In the genomic region with DNA sequence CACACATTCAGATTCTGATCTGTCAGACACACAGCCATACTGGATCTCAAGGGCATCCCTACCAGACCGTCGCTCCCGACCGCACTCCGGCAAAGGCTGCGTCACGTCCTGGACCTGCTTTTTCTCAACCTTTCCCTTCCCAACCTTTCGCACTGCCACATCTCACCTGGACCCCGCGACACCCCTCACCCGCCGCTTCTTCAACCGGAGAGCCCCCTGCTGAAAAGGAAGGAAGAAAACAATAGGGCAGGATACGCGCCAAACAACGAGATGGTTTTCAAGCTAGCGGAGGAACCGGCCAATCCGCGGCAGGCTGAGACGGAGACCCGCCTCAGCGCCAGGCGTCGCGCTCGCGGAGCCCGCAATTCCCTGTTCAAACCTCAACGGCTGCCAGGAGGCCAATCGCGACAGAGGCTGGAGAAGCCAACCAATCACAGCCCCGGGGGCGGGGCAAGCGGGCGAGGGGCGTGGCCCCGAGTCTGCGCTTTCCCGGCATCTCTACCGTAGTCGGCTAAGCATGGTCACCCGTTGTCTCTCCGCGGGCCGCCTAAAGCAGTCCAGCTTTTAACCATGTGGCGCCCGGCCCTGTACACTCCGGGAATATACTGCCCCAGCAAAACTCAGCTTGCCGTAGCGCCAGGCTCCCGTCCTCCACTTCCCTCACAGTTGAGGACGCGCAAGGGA, we compare ENCODE assay signal across 8 mouse cellular contexts. TPM values are rescaled to one million over a fixed set of nuclear protein-coding genes. Genes with fewer than 3 reads are reported as not detected.
DNase-seq lines count a peak whose midpoint lies in the region; ATAC-seq and TF ChIP-seq lines count a peak whose summit lies in the region.

Gene Ncapd2, minus strand, starts transcription at position 370 of the 684 bp plus-strand sequence.
Gene Mrpl51, plus strand, starts transcription at position 470 of the 684 bp plus-strand sequence.

- no peak for TF ChIP-seq RAD21 in CH12.LX (IDR thresholded peaks at IDR 0.05; ENCODE audit: low read depth, low read length)

- peaks cover 31 to 52% of the 10 kb centered on the region in 2 experiments for H3K36me3 ChIP-seq in CH12.LX (replicated peaks in 1 of 2; ENCODE audit: control insufficient read depth in 1 of 2, insufficient read depth in 1 of 2, low read length in 1 of 2)
- peaks cover 20% of the 10 kb centered on the region; the same call in 1 of the 2 replicates for H3K36me3 ChIP-seq in forebrain, embryonic 11.5 days (ENCODE audit: control insufficient read depth, insufficient read depth, low read length)
- peaks cover 42% of the 10 kb centered on the region for H3K36me3 ChIP-seq in heart, embryonic 16.5 days (ENCODE audit: control insufficient read depth, insufficient read depth)
- peaks cover 63% of the 10 kb centered on the region for H3K36me3 ChIP-seq in liver, embryonic 15.5 days (replicated peaks)
- H3K36me3 ChIP-seq in neural tube, embryonic 12.5 days: peaks cover 44% of the 10 kb centered on the region

- no peak for TF ChIP-seq CTCF in CH12.LX (conservative IDR thresholded peaks at IDR 0.05 in 1 of 2, IDR thresholded peaks at IDR 0.05 in 1 of 2; ENCODE audit: low read depth in 2 of 2, low read length in 2 of 2)

- peak; percentile 96 for ATAC-seq in forebrain, embryonic 11.5 days (replicated peaks; ENCODE audit: low FRiP score)
- peak; percentile 95 for ATAC-seq in heart, embryonic 16.5 days (replicated peaks; ENCODE audit: extremely low read depth, insufficient read depth, low FRiP score)
- peak; percentile 92 for ATAC-seq in liver, embryonic 15.5 days (ENCODE audit: insufficient read depth)
- peak; percentile 98 for ATAC-seq in neural tube, embryonic 12.5 days (ENCODE audit: low FRiP score, low read depth)

- H3K79me2 ChIP-seq in CH12.LX (replicated peaks; ENCODE audit: control insufficient read depth, extremely low read depth, insufficient read depth, poor library complexity, severe bottlenecking): peaks cover 39% of the 10 kb centered on the region

- H3K27me3 ChIP-seq in CH12.LX (replicated peaks): no peaks in the 10 kb centered on the region
- no peaks in the 10 kb centered on the region for H3K27me3 ChIP-seq in forebrain, embryonic 11.5 days (ENCODE audit: control insufficient read depth, insufficient read depth, low read length)
- no peaks in the 10 kb centered on the region for H3K27me3 ChIP-seq in heart, embryonic 16.5 days (ENCODE audit: control insufficient read depth, insufficient read depth, low read length)
- H3K27me3 ChIP-seq in liver, embryonic 15.5 days: no peaks in the 10 kb centered on the region
- H3K27me3 ChIP-seq in neural tube, embryonic 12.5 days (replicated peaks): no peaks in the 10 kb centered on the region

- no peak for TF ChIP-seq EP300 in CH12.LX (IDR thresholded peaks at IDR 0.05; ENCODE audit: low read length)

- H3K27ac ChIP-seq in CH12.LX (ENCODE audit: insufficient read depth, low read depth): peak within 1 kb of the TSS; percentile 97
- H3K27ac ChIP-seq in forebrain, embryonic 11.5 days (ENCODE audit: low read depth, low read length): peak within 1 kb of the TSS; percentile 100
- H3K27ac ChIP-seq in heart, embryonic 16.5 days (ENCODE audit: low read length): peak within 1 kb of the TSS; percentile 100
- peak within 1 kb of the TSS; percentile 99 for H3K27ac ChIP-seq in liver, embryonic 15.5 days (replicated peaks)
- peak within 1 kb of the TSS; percentile 98 for H3K27ac ChIP-seq in neural tube, embryonic 12.5 days

- in situ Hi-C loops in CH12.LX (cut with MboI; ENCODE audit: low pct_ligation_motif_present, low pct_unique_long_range_greater_than_20kb, low sequenced_read_pairs): no loop called here

- dilution Hi-C loops in CH12.LX (cut with MboI; ENCODE audit: extremely low pct_ligation_motif_present, extremely low pct_unique_long_range_greater_than_20kb, low sequenced_read_pairs): no loop called here

- peak within 1 kb of the TSS; percentile 96 for H3K4me2 ChIP-seq in CH12.LX (ENCODE audit: insufficient read depth, low read depth, poor library complexity, severe bottlenecking)
- peak within 1 kb of the TSS; percentile 86 for H3K4me2 ChIP-seq in forebrain, embryonic 11.5 days (ENCODE audit: low read depth, low read length, severe bottlenecking)
- H3K4me2 ChIP-seq in heart, embryonic 16.5 days (ENCODE audit: low read depth, low read length): peak within 1 kb of the TSS; percentile 89
- peak within 1 kb of the TSS; percentile 76 for H3K4me2 ChIP-seq in liver, embryonic 15.5 days
- peak within 1 kb of the TSS; percentile 86 for H3K4me2 ChIP-seq in neural tube, embryonic 12.5 days (replicated peaks)

- peak within 1 kb of the TSS; percentile 87 to 100 (median 95) for H3K4me3 ChIP-seq in CH12.LX (replicated peaks in 1 of 3; ENCODE audit: low read depth in 2 of 3, low read length in 2 of 3, poor library complexity in 1 of 3)
- peak within 1 kb of the TSS; percentile 68 for H3K4me3 ChIP-seq in forebrain, embryonic 11.5 days (ENCODE audit: low read depth, low read length)
- H3K4me3 ChIP-seq in heart, embryonic 16.5 days (ENCODE audit: low read length): peak within 1 kb of the TSS; percentile 92
- peak within 1 kb of the TSS; percentile 70 for H3K4me3 ChIP-seq in liver, embryonic 15.5 days (replicated peaks)
- peak within 1 kb of the TSS; percentile 67 for H3K4me3 ChIP-seq in neural tube, embryonic 12.5 days

- peaks cover 0 to 21% of the 10 kb centered on the region in 2 experiments; a peak in 2 of 4 replicates for H3K4me1 ChIP-seq in CH12.LX (ENCODE audit: control insufficient read depth in 1 of 2, insufficient read depth in 2 of 2)
- H3K4me1 ChIP-seq in forebrain, embryonic 11.5 days (replicated peaks; ENCODE audit: control insufficient read depth, insufficient read depth, low read length): peaks cover 5% of the 10 kb centered on the region; the same call in 1 of the 2 replicates
- peaks cover 9% of the 10 kb centered on the region for H3K4me1 ChIP-seq in heart, embryonic 16.5 days (ENCODE audit: control insufficient read depth, insufficient read depth, low read length)
- H3K4me1 ChIP-seq in liver, embryonic 15.5 days (replicated peaks): peaks cover 34% of the 10 kb centered on the region
- peaks cover 10% of the 10 kb centered on the region for H3K4me1 ChIP-seq in neural tube, embryonic 12.5 days

- H3K9ac ChIP-seq in CH12.LX (ENCODE audit: insufficient read depth, low read depth): peak within 1 kb of the TSS; percentile 93
- peak within 1 kb of the TSS; percentile 92 for H3K9ac ChIP-seq in forebrain, embryonic 11.5 days (ENCODE audit: low read length)
- peak within 1 kb of the TSS; percentile 93 for H3K9ac ChIP-seq in heart, embryonic 16.5 days (ENCODE audit: low read length)
- peak within 1 kb of the TSS; percentile 80 for H3K9ac ChIP-seq in liver, embryonic 15.5 days
- peak within 1 kb of the TSS; percentile 70 for H3K9ac ChIP-seq in neural tube, embryonic 12.5 days

- DNase-seq in CH12.LX (ENCODE audit: extremely low read depth): peak; percentile 97
- peak; percentile 93 for DNase-seq in c-Kit-positive CD71-positive TER-119-negative erythroid progenitor cells, embryonic 14.5 days (ENCODE audit: low read depth)
- peak; percentile 99 for DNase-seq in forebrain, embryonic 11.5 days (ENCODE audit: low spot score)
- DNase-seq in kidney, postnatal 36 days: peak; percentile 98 to 99
- peak; percentile 94 for DNase-seq in telencephalon, adult 2 months (ENCODE audit: low read depth, low spot score)

- under 1% methylated on average over 54 of the region's 54 CpGs for WGBS in forebrain, embryonic 11.5 days
- under 1% methylated on average over 54 of the region's 54 CpGs for WGBS in heart, embryonic 16.5 days
- under 1% methylated on average over 54 of the region's 54 CpGs for WGBS in liver, embryonic 15.5 days (ENCODE audit: insufficient replicate concordance)
- under 1% methylated on average over 54 of the region's 54 CpGs for WGBS in neural tube, embryonic 12.5 days

- TF ChIP-seq POLR2A in CH12.LX (IDR thresholded peaks at IDR 0.05; ENCODE audit: low read depth, low read length): peak; percentile 92

- no peaks in the 10 kb centered on the region for H3K9me3 ChIP-seq in CH12.LX (replicated peaks; ENCODE audit: low read length)
- no peaks in the 10 kb centered on the region for H3K9me3 ChIP-seq in forebrain, embryonic 11.5 days (ENCODE audit: control insufficient read depth, low read length)
- H3K9me3 ChIP-seq in heart, embryonic 16.5 days (replicated peaks; ENCODE audit: control insufficient read depth, low read length): no peaks in the 10 kb centered on the region
- no peaks in the 10 kb centered on the region for H3K9me3 ChIP-seq in liver, embryonic 15.5 days (replicated peaks)
- H3K9me3 ChIP-seq in neural tube, embryonic 12.5 days: no peaks in the 10 kb centered on the region

TF ChIP-seq in CH12.LX, 34 proteins besides CTCF, POLR2A, EP300 and RAD21 (continues in another document):
- TF ChIP-seq SIN3A (IDR thresholded peaks at IDR 0.05; ENCODE audit: low read length) (peak; percentile 85), CHD2 (IDR thresholded peaks at IDR 0.05; ENCODE audit: low read length) (peak; percentile 86), POLR2AphosphoS2 (IDR thresholded peaks at IDR 0.05; ENCODE audit: low read depth, low read length) (peak; percentile 89), NELFE (IDR thresholded peaks at IDR 0.05; ENCODE audit: low read depth, low read length) (peak; percentile 66), MAX (IDR thresholded peaks at IDR 0.05; ENCODE audit: low read length) (peak; percentile 54), KAT2A (IDR thresholded peaks at IDR 0.05; ENCODE audit: insufficient replicate concordance, low read length) (0 out of 2 replicates have a peak, but pooled peaks have one; percentile 66), UBTF (IDR thresholded peaks at IDR 0.05; ENCODE audit: low read depth, low read length) (no peak), IRF4 (IDR thresholded peaks at IDR 0.05; ENCODE audit: low read depth, low read length) (peak; percentile 50), MYC (IDR thresholded peaks at IDR 0.05; ENCODE audit: low read depth, low read length) (peak; percentile 85)

RNA-seq across cellular contexts. Expression of gene Ncapd2, which starts in this region (rescaled TPM):
- total RNA-seq in CH12.LX (2012; rRNA removed) (140 and 147 TPM in 2 replicates), CH12.LX (2014; rRNA removed) (78.3 and 79.6 TPM in 2 replicates)
- polyA plus RNA-seq in CH12.LX (2012; ENCODE audit: insufficient read length, low read depth): 263 and 301 TPM in 2 replicates
- 225 and 271 TPM in 2 replicates for polyA plus RNA-seq in forebrain, embryonic 11.5 days (2014; fragmentation: Nextera tagmentation; extraction: Ambion mirVana)
- polyA plus RNA-seq in heart, embryonic 16.5 days (2015; fragmentation: Nextera tagmentation; extraction: Ambion mirVana): 97.4 and 99.3 TPM in 2 replicates
- polyA plus RNA-seq in liver, embryonic 15.5 days (2015; fragmentation: Nextera tagmentation; extraction: Ambion mirVana): 93.2 and 109 TPM in 2 replicates
- 131 and 140 TPM in 2 replicates for polyA plus RNA-seq in neural tube, embryonic 12.5 days (2016; fragmentation: Nextera tagmentation; extraction: Ambion mirVana)

RNA-seq across cellular contexts. Expression of gene Mrpl51, which starts in this region (rescaled TPM):
- total RNA-seq in CH12.LX (2012; rRNA removed) (120 and 153 TPM in 2 replicates), CH12.LX (2014; rRNA removed) (152 and 184 TPM in 2 replicates)
- polyA plus RNA-seq in CH12.LX (2012; ENCODE audit: insufficient read length, low read depth): 161 and 171 TPM in 2 replicates
- polyA plus RNA-seq in forebrain, embryonic 11.5 days (2014; fragmentation: Nextera tagmentation; extraction: Ambion mirVana): 195 and 197 TPM in 2 replicates
- polyA plus RNA-seq in heart, embryonic 16.5 days (2015; fragmentation: Nextera tagmentation; extraction: Ambion mirVana): 270 and 281 TPM in 2 replicates
- 145 and 160 TPM in 2 replicates for polyA plus RNA-seq in liver, embryonic 15.5 days (2015; fragmentation: Nextera tagmentation; extraction: Ambion mirVana)
- polyA plus RNA-seq in neural tube, embryonic 12.5 days (2016; fragmentation: Nextera tagmentation; extraction: Ambion mirVana): 157 and 169 TPM in 2 replicates

Comparison
In these comparisons a context has a peak if more than half of its experiments do, and no peak if none do; other contexts are left out.
1. Peak in every context shown above with its lines: DNase-seq, ATAC-seq, H3K4me3 ChIP-seq and H3K27ac ChIP-seq.